Mouse (Mus musculus): ENCODE measurements around the gene Sh2b1. TPM values are rescaled to one million over a fixed set of nuclear protein-coding genes. Genes with fewer than 3 reads are reported as not detected.

Gene Sh2b1
- polyA plus RNA-seq, 1 experiment, result not detected

GRCm38 (mm10) chr7:126470077-126470476 lies 5.1 kb downstream of the Sh2b1 start:
- TF ChIP-seq CTCF (IDR thresholded peaks at IDR 0.05; ENCODE audit: insufficient read depth, low read depth, low read length) (no peak), POLR2A (IDR thresholded peaks at IDR 0.05; ENCODE audit: insufficient read depth, low read depth, low read length) (no peak)
- WGBS, result 76% methylated on average over 6 of the region's 6 CpGs
- peaks cover 30% of the 10 kb centered on the region for H3K4me1 ChIP-seq (ENCODE audit: control insufficient read depth, insufficient read depth, low read length)
- H3K27ac ChIP-seq (ENCODE audit: insufficient read depth, low read depth, low read length), result no peak overlapping the region
- H3K4me3 ChIP-seq (ENCODE audit: insufficient read depth, low read depth, low read length), result no peak overlapping the region

- Histone ChIP-seq H3K27ac (ENCODE audit: insufficient read depth, low read depth, low read length) (no peak overlapping the region), H3K4me1 (ENCODE audit: control insufficient read depth, insufficient read depth, low read length) (peaks cover 29% of the 10 kb centered on the region), H3K4me3 (ENCODE audit: insufficient read depth, low read depth, low read length) (no peak overlapping the region)
- TF ChIP-seq POLR2A (IDR thresholded peaks at IDR 0.05; ENCODE audit: insufficient read depth, low read depth, low read length) (no peak), CTCF (IDR thresholded peaks at IDR 0.05; ENCODE audit: insufficient read depth, low read depth, low read length) (no peak)
- 83% methylated on average over 18 of the region's 18 CpGs for WGBS
These were observed 7.2 kb downstream of the Sh2b1 start for GRCm38 (mm10) chr7:126467834-126468627.

- 63% methylated on average over 5 of the region's 5 CpGs for WGBS
- no peak overlapping the region for H3K27ac ChIP-seq (ENCODE audit: insufficient read depth, low read depth, low read length)
- no peak overlapping the region for H3K4me3 ChIP-seq (ENCODE audit: insufficient read depth, low read depth, low read length)
These were observed 8.0 kb downstream of the Sh2b1 start for GRCm38 (mm10) chr7:126467271-126467670.

GRCm38 (mm10) chr7:126466707-126467106 lies 8.5 kb downstream of the Sh2b1 start:
- Histone ChIP-seq H3K27ac (ENCODE audit: insufficient read depth, low read depth, low read length) (no peak overlapping the region), H3K4me3 (ENCODE audit: insufficient read depth, low read depth, low read length) (no peak overlapping the region), H3K4me1 (ENCODE audit: control insufficient read depth, insufficient read depth, low read length) (peaks cover 19% of the 10 kb centered on the region; the same call in 1 of the 2 replicates)
- WGBS, result 81% methylated on average over 5 of the region's 5 CpGs
- no peak for TF ChIP-seq POLR2A (IDR thresholded peaks at IDR 0.05; ENCODE audit: insufficient read depth, low read depth, low read length)
- no peak for TF ChIP-seq CTCF (IDR thresholded peaks at IDR 0.05; ENCODE audit: insufficient read depth, low read depth, low read length)

More at GRCm38 (mm10) chr7:126467271-126467670, 8.0 kb downstream of the Sh2b1 start:
- H3K4me1 ChIP-seq (ENCODE audit: control insufficient read depth, insufficient read depth, low read length), result peaks cover 23% of the 10 kb centered on the region; the same call in 1 of the 2 replicates
- TF ChIP-seq CTCF (IDR thresholded peaks at IDR 0.05; ENCODE audit: insufficient read depth, low read depth, low read length) (peak; percentile 20; the same call in 1 of the 2 replicates), POLR2A (IDR thresholded peaks at IDR 0.05; ENCODE audit: insufficient read depth, low read depth, low read length) (no peak)

GRCm38 (mm10) chr7:126466116-126466515 lies 9.1 kb downstream of the Sh2b1 start:
- TF ChIP-seq POLR2A (IDR thresholded peaks at IDR 0.05; ENCODE audit: insufficient read depth, low read depth, low read length) (no peak), CTCF (IDR thresholded peaks at IDR 0.05; ENCODE audit: insufficient read depth, low read depth, low read length) (no peak)
- WGBS, result 53% methylated on average over 9 of the region's 9 CpGs
- peaks cover 19% of the 10 kb centered on the region; the same call in 1 of the 2 replicates for H3K4me1 ChIP-seq (ENCODE audit: control insufficient read depth, insufficient read depth, low read length)
- no peak overlapping the region for H3K4me3 ChIP-seq (ENCODE audit: insufficient read depth, low read depth, low read length)
- no peak overlapping the region for H3K27ac ChIP-seq (ENCODE audit: insufficient read depth, low read depth, low read length)

GRCm38 (mm10) chr7:126465246-126466030 lies 9.8 kb downstream of the Sh2b1 start:
- Histone ChIP-seq H3K4me3 (ENCODE audit: insufficient read depth, low read depth, low read length) (no peak overlapping the region), H3K27ac (ENCODE audit: insufficient read depth, low read depth, low read length) (no peak overlapping the region), H3K4me1 (ENCODE audit: control insufficient read depth, insufficient read depth, low read length) (peaks cover 19% of the 10 kb centered on the region; the same call in 1 of the 2 replicates)
- 48% methylated on average over 7 of the region's 7 CpGs for WGBS
- TF ChIP-seq POLR2A (IDR thresholded peaks at IDR 0.05; ENCODE audit: insufficient read depth, low read depth, low read length), result no peak
- no peak for TF ChIP-seq CTCF (IDR thresholded peaks at IDR 0.05; ENCODE audit: insufficient read depth, low read depth, low read length)

GRCm38 (mm10) chr7:126464836-126465235 lies 10.4 kb downstream of the Sh2b1 start:
- Histone ChIP-seq H3K27ac (ENCODE audit: insufficient read depth, low read depth, low read length) (no peak overlapping the region), H3K4me1 (ENCODE audit: control insufficient read depth, insufficient read depth, low read length) (peaks cover 19% of the 10 kb centered on the region; the same call in 1 of the 2 replicates), H3K4me3 (ENCODE audit: insufficient read depth, low read depth, low read length) (no peak overlapping the region)
- no peak for TF ChIP-seq POLR2A (IDR thresholded peaks at IDR 0.05; ENCODE audit: insufficient read depth, low read depth, low read length)
- no peak for TF ChIP-seq CTCF (IDR thresholded peaks at IDR 0.05; ENCODE audit: insufficient read depth, low read depth, low read length)
- WGBS, result 55% methylated on average over 5 of the region's 5 CpGs

- TF ChIP-seq POLR2A (IDR thresholded peaks at IDR 0.05; ENCODE audit: insufficient read depth, low read depth, low read length) (no peak), CTCF (IDR thresholded peaks at IDR 0.05; ENCODE audit: insufficient read depth, low read depth, low read length) (no peak)
- 68% methylated on average over 4 of the region's 4 CpGs for WGBS
These were observed 11.1 kb downstream of the Sh2b1 start for GRCm38 (mm10) chr7:126464121-126464520.

GRCm38 (mm10) chr7:126463547-126463946 lies 11.7 kb downstream of the Sh2b1 start:
- WGBS, result 77% methylated on average over 4 of the region's 4 CpGs

More at GRCm38 (mm10) chr7:126464121-126464520, 11.1 kb downstream of the Sh2b1 start:
- no peak overlapping the region for H3K4me3 ChIP-seq (ENCODE audit: insufficient read depth, low read depth, low read length)
- H3K27ac ChIP-seq (ENCODE audit: insufficient read depth, low read depth, low read length), result no peak overlapping the region
- peaks cover 19% of the 10 kb centered on the region; the same call in 1 of the 2 replicates for H3K4me1 ChIP-seq (ENCODE audit: control insufficient read depth, insufficient read depth, low read length)

More at GRCm38 (mm10) chr7:126463547-126463946, 11.7 kb downstream of the Sh2b1 start:
- no peak for TF ChIP-seq POLR2A (IDR thresholded peaks at IDR 0.05; ENCODE audit: insufficient read depth, low read depth, low read length)
- no peak for TF ChIP-seq CTCF (IDR thresholded peaks at IDR 0.05; ENCODE audit: insufficient read depth, low read depth, low read length)
- no peak overlapping the region for H3K4me3 ChIP-seq (ENCODE audit: insufficient read depth, low read depth, low read length)
- peaks cover 19% of the 10 kb centered on the region; the same call in 1 of the 2 replicates for H3K4me1 ChIP-seq (ENCODE audit: control insufficient read depth, insufficient read depth, low read length)
- H3K27ac ChIP-seq (ENCODE audit: insufficient read depth, low read depth, low read length), result no peak overlapping the region

Measured in olfactory bulb, adult 2 months (tissue).